Mouse (Mus musculus): ENCODE measurements around the gene Slc25a42.

DNA sequence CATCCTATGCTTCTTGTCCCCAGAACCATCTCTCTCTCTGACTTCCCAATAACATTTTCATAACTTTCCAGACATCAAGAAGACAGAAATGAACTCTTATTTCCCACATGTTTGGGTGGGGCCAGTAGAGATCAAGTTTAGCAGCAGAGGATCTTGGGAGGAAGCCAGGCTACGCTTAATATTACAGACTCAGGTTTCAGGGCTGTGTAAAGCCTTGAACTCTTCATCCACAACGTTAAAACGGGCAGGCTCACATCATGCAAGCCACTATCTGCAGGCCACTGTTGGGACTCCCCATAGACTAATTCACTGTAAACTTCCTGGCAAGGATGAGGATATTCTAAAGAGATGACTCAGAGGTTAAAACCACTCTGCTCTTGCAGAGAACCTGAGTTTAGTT lies 2.3 kb upstream of the Slc25a42 start:
- TF ChIP-seq CTCF (IDR thresholded peaks at IDR 0.05; ENCODE audit: low read depth, low read length), result no peak
- no peak for TF ChIP-seq TAL1 (conservative IDR thresholded peaks at IDR 0.05; ENCODE audit: low read depth, low read length)
- no peak for TF ChIP-seq GATA2 (IDR thresholded peaks at IDR 0.05; ENCODE audit: borderline replicate concordance, low read depth, low read length)
- no peak for TF ChIP-seq GATA1 (IDR thresholded peaks at IDR 0.05; ENCODE audit: borderline replicate concordance, low read length)
